Mouse (Mus musculus): ENCODE measurements around the gene Ifna9. TPM values are rescaled to one million over a fixed set of nuclear protein-coding genes. Genes with fewer than 3 reads are reported as not detected.
A peak's percentile ranks its signal among the peaks of the same experiment; 100 is the strongest.
"Not testable (repeated sequence)": the region's sequence is repeated elsewhere in the genome, so short reads cannot be mapped to it uniquely, and the experiment has no call there.

Gene Ifna9
- total and polyA plus RNA-seq, 2 experiments, result not detected

DNA sequence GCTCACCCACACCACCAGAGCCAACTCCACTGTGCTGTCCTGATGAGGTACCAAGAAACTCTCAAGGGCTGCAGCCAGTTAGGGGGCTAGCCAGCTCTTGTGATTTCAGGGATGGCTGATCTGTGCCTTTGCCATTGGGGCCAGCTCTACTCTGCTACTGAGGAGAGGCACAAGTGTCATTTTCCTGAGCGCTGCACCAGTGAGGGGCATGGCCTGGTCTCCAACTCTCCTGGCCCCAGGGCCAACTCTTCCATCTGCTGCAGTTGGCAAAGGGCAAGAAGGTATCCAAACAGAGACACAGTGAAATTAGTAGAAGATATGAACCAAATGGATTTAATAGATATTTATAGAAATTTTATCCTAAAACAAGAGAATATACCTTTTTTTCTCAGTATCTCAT lies 30.4 kb downstream of the Ifna9 start:
- Histone ChIP-seq H3K27ac (replicated peaks; ENCODE audit: insufficient read depth, low read depth, low read length) (no peak overlapping the region), H3K27me3 (ENCODE audit: control insufficient read depth, insufficient read depth, low read length) (no peaks in the 10 kb centered on the region), H3K79me2 (ENCODE audit: control insufficient read depth, insufficient read depth, low read length) (no peaks in the 10 kb centered on the region), H3K9ac (ENCODE audit: low read depth, low read length) (no peak overlapping the region), H3K4me3 (ENCODE audit: insufficient read depth, low read depth, low read length) (no peak overlapping the region), H3K36me3 (ENCODE audit: control insufficient read depth, insufficient read depth, low read length) (no peaks in the 10 kb centered on the region), H3K4me1 (ENCODE audit: control insufficient read depth, insufficient read depth, low read length) (no peaks in the 10 kb centered on the region)
- DNase-seq (ENCODE audit: extremely low read depth, low read depth, low spot score), result no peak
- TF ChIP-seq POLR2A (IDR thresholded peaks at IDR 0.05; ENCODE audit: extremely low read depth, insufficient read depth, low read length), result no peak
- WGBS, result 95% methylated on average over 1 of the region's 1 CpGs

- H3K9ac ChIP-seq (ENCODE audit: low read depth, low read length), result not testable (repeated sequence)
Observed at GRCm38 (mm10) chr4:88558145-88558544, 34.0 kb downstream of the Ifna9 start, which contains the start of gene Ifna15. Gene Ifna15 (minus strand): TSS chr4:88558245.

DNA sequence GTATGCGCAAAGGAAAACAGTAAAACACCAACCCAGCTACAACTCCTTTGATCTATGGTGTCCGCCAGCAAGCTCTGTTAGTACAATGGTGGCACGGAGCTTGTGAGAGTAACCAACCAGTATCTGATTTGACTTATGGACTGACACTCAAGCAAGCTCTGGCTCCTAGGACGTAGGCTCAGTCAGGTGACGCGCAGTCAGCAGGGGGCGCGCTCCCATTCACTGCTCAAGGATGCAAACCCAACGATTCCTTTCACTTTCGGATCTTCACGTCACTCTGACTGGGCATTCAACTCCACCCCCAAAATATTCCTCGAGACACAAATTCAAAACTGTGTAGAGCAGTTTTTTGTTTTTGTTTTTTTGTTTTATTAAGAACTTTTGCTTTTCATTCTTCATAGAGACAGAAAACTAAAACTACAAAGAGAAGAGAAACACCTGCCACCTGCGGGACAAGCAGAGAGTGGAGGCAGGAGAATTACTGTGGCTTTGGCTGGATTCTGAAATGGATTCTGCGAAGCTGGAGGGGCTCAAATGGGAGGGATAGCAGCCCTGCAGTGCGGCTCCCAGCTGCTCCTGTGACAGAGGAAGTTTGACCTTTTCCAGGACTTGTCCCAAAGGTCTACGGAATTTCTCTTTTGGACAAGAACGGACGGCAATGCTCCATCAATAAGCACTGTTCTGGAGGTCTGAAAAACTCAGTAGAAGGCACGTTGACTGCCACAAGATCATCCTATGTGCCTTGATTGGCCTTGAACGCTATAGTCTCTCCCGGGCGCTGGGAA lies 41.8 kb downstream of the Ifna9 start:
- DNase-seq (ENCODE audit: extremely low read depth, low read depth, low spot score), result peak; percentile 87
- Histone ChIP-seq H3K4me1 (ENCODE audit: control insufficient read depth, insufficient read depth, low read length) (peaks cover 2% of the 10 kb centered on the region; the same call in 1 of the 2 replicates), H3K36me3 (ENCODE audit: control insufficient read depth, insufficient read depth, low read length) (no peaks in the 10 kb centered on the region), H3K9ac (ENCODE audit: low read depth, low read length) (peak overlapping the region; percentile 17; the same call in 1 of the 2 replicates), H3K27me3 (ENCODE audit: control insufficient read depth, insufficient read depth, low read length) (no peaks in the 10 kb centered on the region), H3K79me2 (ENCODE audit: control insufficient read depth, insufficient read depth, low read length) (no peaks in the 10 kb centered on the region), H3K4me3 (ENCODE audit: insufficient read depth, low read depth, low read length) (peak overlapping the region; percentile 40), H3K27ac (replicated peaks; ENCODE audit: insufficient read depth, low read depth, low read length) (no peak overlapping the region)
- 16% methylated on average over 22 of the region's 22 CpGs for WGBS
- TF ChIP-seq POLR2A (IDR thresholded peaks at IDR 0.05; ENCODE audit: extremely low read depth, insufficient read depth, low read length) (no peak), CTCF (IDR thresholded peaks at IDR 0.05; ENCODE audit: low read depth, low read length) (peak; percentile 97)

More at GRCm38 (mm10) chr4:88558145-88558544, 34.0 kb downstream of the Ifna9 start, which contains the start of gene Ifna15:
- H3K36me3 ChIP-seq (ENCODE audit: control insufficient read depth, insufficient read depth, low read length); H3K79me2 ChIP-seq (ENCODE audit: control insufficient read depth, insufficient read depth, low read length); H3K27me3 ChIP-seq (ENCODE audit: control insufficient read depth, insufficient read depth, low read length); H3K4me1 ChIP-seq (ENCODE audit: control insufficient read depth, insufficient read depth, low read length); H3K4me3 ChIP-seq (ENCODE audit: insufficient read depth, low read depth, low read length); DNase-seq (ENCODE audit: extremely low read depth, low read depth, low spot score); H3K27ac ChIP-seq (replicated peaks; ENCODE audit: insufficient read depth, low read depth, low read length): not testable (repeated sequence)

- no peak for TF ChIP-seq POLR2A (IDR thresholded peaks at IDR 0.05; ENCODE audit: extremely low read depth, insufficient read depth, low read length)
- no peak for TF ChIP-seq CTCF (IDR thresholded peaks at IDR 0.05; ENCODE audit: low read depth, low read length)
- 84% methylated on average over 1 of the region's 1 CpGs for whole genome bisulfite sequencing
Observed at GRCm38 (mm10) chr4:88547986-88548385, 44.2 kb downstream of the Ifna9 start.

DNA sequence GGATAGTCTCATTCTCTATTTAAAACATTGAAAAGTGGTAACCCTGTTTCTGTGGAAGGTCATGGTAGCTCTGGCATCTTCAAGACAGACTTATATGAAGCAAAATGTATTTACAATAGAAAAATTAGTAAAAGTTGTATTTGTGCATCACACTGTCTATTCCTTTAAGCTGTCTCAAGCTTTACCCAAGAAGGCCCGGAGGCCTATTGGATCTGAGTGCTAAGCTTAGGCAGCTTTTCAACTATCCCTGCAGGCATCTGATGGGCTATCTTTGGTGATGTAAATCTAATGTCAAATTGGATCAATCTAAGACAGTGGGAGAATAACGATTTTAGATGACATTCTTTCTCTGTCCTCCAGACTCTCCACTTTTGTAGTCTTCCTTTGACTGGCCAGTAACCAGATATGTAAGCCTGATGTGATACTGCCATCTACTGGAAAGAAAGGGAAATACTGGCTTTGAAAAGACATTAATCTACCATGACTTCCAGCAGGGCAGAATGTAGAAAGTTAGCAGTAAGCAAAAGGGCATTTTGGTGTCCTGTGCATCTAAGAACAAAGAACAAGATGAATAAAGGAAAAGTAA lies 48.4 kb downstream of the Ifna9 start:
- WGBS, result 47% methylated on average over 2 of the region's 2 CpGs
- TF ChIP-seq POLR2A (IDR thresholded peaks at IDR 0.05; ENCODE audit: extremely low read depth, insufficient read depth, low read length) (no peak), CTCF (IDR thresholded peaks at IDR 0.05; ENCODE audit: low read depth, low read length) (peak; percentile 71)
- Histone ChIP-seq H3K27me3 (ENCODE audit: control insufficient read depth, insufficient read depth, low read length) (no peaks in the 10 kb centered on the region), H3K79me2 (ENCODE audit: control insufficient read depth, insufficient read depth, low read length) (no peaks in the 10 kb centered on the region), H3K4me3 (ENCODE audit: insufficient read depth, low read depth, low read length) (no peak overlapping the region), H3K27ac (replicated peaks; ENCODE audit: insufficient read depth, low read depth, low read length) (no peak overlapping the region), H3K36me3 (ENCODE audit: control insufficient read depth, insufficient read depth, low read length) (no peaks in the 10 kb centered on the region), H3K9ac (ENCODE audit: low read depth, low read length) (no peak overlapping the region), H3K4me1 (ENCODE audit: control insufficient read depth, insufficient read depth, low read length) (no peaks in the 10 kb centered on the region)
- peak; percentile 69 for DNase-seq (ENCODE audit: extremely low read depth, low read depth, low spot score)

More at GRCm38 (mm10) chr4:88547986-88548385, 44.2 kb downstream of the Ifna9 start:
- no peak overlapping the region for H3K27ac ChIP-seq (replicated peaks; ENCODE audit: insufficient read depth, low read depth, low read length)
- no peaks in the 10 kb centered on the region for H3K36me3 ChIP-seq (ENCODE audit: control insufficient read depth, insufficient read depth, low read length)
- no peaks in the 10 kb centered on the region for H3K79me2 ChIP-seq (ENCODE audit: control insufficient read depth, insufficient read depth, low read length)
- no peak overlapping the region for H3K9ac ChIP-seq (ENCODE audit: low read depth, low read length)
- peaks cover 2% of the 10 kb centered on the region; the same call in 1 of the 2 replicates for H3K4me1 ChIP-seq (ENCODE audit: control insufficient read depth, insufficient read depth, low read length)
- DNase-seq (ENCODE audit: extremely low read depth, low read depth, low spot score), result no peak
- no peak overlapping the region for H3K4me3 ChIP-seq (ENCODE audit: insufficient read depth, low read depth, low read length)
- no peaks in the 10 kb centered on the region for H3K27me3 ChIP-seq (ENCODE audit: control insufficient read depth, insufficient read depth, low read length)

Other genes with a start within 250 kb of the Ifna9 start
Only the 30 nearest of the 31 such genes appear.
- gene Hacd4, start 153.5 kb downstream of the Ifna9 start, total RNA-seq (2014; rRNA removed), result 1.8 and 1.9 TPM in 2 replicates
- 0.27 and 0.32 TPM in 2 replicates for gene Hacd4, start 153.5 kb downstream of the Ifna9 start, polyA plus RNA-seq (2012; rRNA removed)
- not detected in 2 replicates for gene Ifnb1, start 69.6 kb downstream of the Ifna9 start, total RNA-seq (2014; rRNA removed)
- gene Ifnb1, start 69.6 kb downstream of the Ifna9 start, polyA plus RNA-seq (2012; rRNA removed), result not detected in 2 replicates
- not detected in 2 replicates for gene Ifna15, start 34.1 kb downstream of the Ifna9 start, total RNA-seq (2014; rRNA removed)
- not detected in 2 replicates for gene Ifna15, start 34.1 kb downstream of the Ifna9 start, polyA plus RNA-seq (2012; rRNA removed)
- gene Ifna14, start 20.6 kb downstream of the Ifna9 start, total RNA-seq (2014; rRNA removed), result not detected in 2 replicates
- not detected in 2 replicates for gene Ifna14, start 20.6 kb downstream of the Ifna9 start, polyA plus RNA-seq (2012; rRNA removed)
- not detected in 2 replicates for gene Ifna12, start 11.0 kb upstream of the Ifna9 start, total RNA-seq (2014; rRNA removed)
- not detected in 2 replicates for gene Ifna12, start 11.0 kb upstream of the Ifna9 start, polyA plus RNA-seq (2012; rRNA removed)
- gene C87499, start 42.0 kb upstream of the Ifna9 start, total RNA-seq (2014; rRNA removed), result not detected in 2 replicates
- gene C87499, start 42.0 kb upstream of the Ifna9 start, polyA plus RNA-seq (2012; rRNA removed), result not detected in 2 replicates
- gene Ifna13, start 52.1 kb upstream of the Ifna9 start, total RNA-seq (2014; rRNA removed), result not detected in 2 replicates
- not detected in 2 replicates for gene Ifna13, start 52.1 kb upstream of the Ifna9 start, polyA plus RNA-seq (2012; rRNA removed)
- gene Ifna16, start 84.5 kb upstream of the Ifna9 start, total RNA-seq (2014; rRNA removed), result not detected in 2 replicates
- gene Ifna16, start 84.5 kb upstream of the Ifna9 start, polyA plus RNA-seq (2012; rRNA removed), result not detected in 2 replicates
- not detected in 2 replicates for gene Ifna2, start 91.5 kb upstream of the Ifna9 start, total RNA-seq (2014; rRNA removed)
- gene Ifna2, start 91.5 kb upstream of the Ifna9 start, polyA plus RNA-seq (2012; rRNA removed), result not detected in 2 replicates
- gene Ifnab, start 99.0 kb upstream of the Ifna9 start, total RNA-seq (2014; rRNA removed), result not detected in 2 replicates
- gene Ifnab, start 99.0 kb upstream of the Ifna9 start, polyA plus RNA-seq (2012; rRNA removed), result not detected in 2 replicates
- 0.18 TPM in 1 of 2 replicates, not detected in the other for gene Gm26566, start 129.4 kb upstream of the Ifna9 start, total RNA-seq (2014; rRNA removed)
- gene Gm26566, start 129.4 kb upstream of the Ifna9 start, polyA plus RNA-seq (2012; rRNA removed), result not detected in 2 replicates
- 60.3 and 68.1 TPM in 2 replicates for gene Klhl9, start 130.1 kb upstream of the Ifna9 start, total RNA-seq (2014; rRNA removed)
- 9.8 and 10.2 TPM in 2 replicates for gene Klhl9, start 130.1 kb upstream of the Ifna9 start, polyA plus RNA-seq (2012; rRNA removed)
- not detected in 2 replicates for gene Gm13271, start 162.5 kb upstream of the Ifna9 start, total RNA-seq (2014; rRNA removed)
- not detected in 2 replicates for gene Gm13271, start 162.5 kb upstream of the Ifna9 start, polyA plus RNA-seq (2012; rRNA removed)
- gene Gm13283, start 167.7 kb upstream of the Ifna9 start, total RNA-seq (2014; rRNA removed), result not detected in 2 replicates
- not detected in 2 replicates for gene Gm13283, start 167.7 kb upstream of the Ifna9 start, polyA plus RNA-seq (2012; rRNA removed)
- gene Gm13290, start 181.4 kb upstream of the Ifna9 start, total RNA-seq (2014; rRNA removed), result not detected in 2 replicates
- gene Gm13290, start 181.4 kb upstream of the Ifna9 start, polyA plus RNA-seq (2012; rRNA removed), result not detected in 2 replicates
- gene Gm13289, start 184.5 kb upstream of the Ifna9 start, total RNA-seq (2014; rRNA removed), result not detected in 2 replicates
- not detected in 2 replicates for gene Gm13289, start 184.5 kb upstream of the Ifna9 start, polyA plus RNA-seq (2012; rRNA removed)
- gene Gm13272, start 187.5 kb upstream of the Ifna9 start, total RNA-seq (2014; rRNA removed), result not detected in 2 replicates
- not detected in 2 replicates for gene Gm13272, start 187.5 kb upstream of the Ifna9 start, polyA plus RNA-seq (2012; rRNA removed)
- gene Ifnz, start 189.7 kb upstream of the Ifna9 start, total RNA-seq (2014; rRNA removed), result not detected in 2 replicates
- gene Ifnz, start 189.7 kb upstream of the Ifna9 start, polyA plus RNA-seq (2012; rRNA removed), result not detected in 2 replicates
- gene Gm13276, start 193.3 kb upstream of the Ifna9 start, total RNA-seq (2014; rRNA removed), result not detected in 2 replicates
- gene Gm13276, start 193.3 kb upstream of the Ifna9 start, polyA plus RNA-seq (2012; rRNA removed), result not detected in 2 replicates
- not detected in 2 replicates for gene Gm13277, start 196.2 kb upstream of the Ifna9 start, total RNA-seq (2014; rRNA removed)
- not detected in 2 replicates for gene Gm13277, start 196.2 kb upstream of the Ifna9 start, polyA plus RNA-seq (2012; rRNA removed)
- gene Gm13278, start 199.2 kb upstream of the Ifna9 start, total RNA-seq (2014; rRNA removed), result not detected in 2 replicates
- not detected in 2 replicates for gene Gm13278, start 199.2 kb upstream of the Ifna9 start, polyA plus RNA-seq (2012; rRNA removed)
- gene Gm13275, start 202.1 kb upstream of the Ifna9 start, total RNA-seq (2014; rRNA removed), result not detected in 2 replicates
- gene Gm13275, start 202.1 kb upstream of the Ifna9 start, polyA plus RNA-seq (2012; rRNA removed), result not detected in 2 replicates
- not detected in 2 replicates for gene Gm13279, start 205.0 kb upstream of the Ifna9 start, total RNA-seq (2014; rRNA removed)
- gene Gm13279, start 205.0 kb upstream of the Ifna9 start, polyA plus RNA-seq (2012; rRNA removed), result not detected in 2 replicates
- not detected in 2 replicates for gene Gm13285, start 207.3 kb upstream of the Ifna9 start, total RNA-seq (2014; rRNA removed)
- not detected in 2 replicates for gene Gm13285, start 207.3 kb upstream of the Ifna9 start, polyA plus RNA-seq (2012; rRNA removed)
- gene Gm13287, start 210.9 kb upstream of the Ifna9 start, total RNA-seq (2014; rRNA removed), result not detected in 2 replicates
- gene Gm13287, start 210.9 kb upstream of the Ifna9 start, polyA plus RNA-seq (2012; rRNA removed), result not detected in 2 replicates
- gene Gm13288, start 213.1 kb upstream of the Ifna9 start, total RNA-seq (2014; rRNA removed), result not detected in 2 replicates
- gene Gm13288, start 213.1 kb upstream of the Ifna9 start, polyA plus RNA-seq (2012; rRNA removed), result not detected in 2 replicates
- not detected in 2 replicates for gene Ifna7, start 223.8 kb upstream of the Ifna9 start, total RNA-seq (2014; rRNA removed)
- not detected in 2 replicates for gene Ifna7, start 223.8 kb upstream of the Ifna9 start, polyA plus RNA-seq (2012; rRNA removed)
- not detected in 2 replicates for gene Ifna11, start 227.6 kb upstream of the Ifna9 start, total RNA-seq (2014; rRNA removed)
- gene Ifna11, start 227.6 kb upstream of the Ifna9 start, polyA plus RNA-seq (2012; rRNA removed), result not detected in 2 replicates
- gene Ifna6, start 235.0 kb upstream of the Ifna9 start, total RNA-seq (2014; rRNA removed), result not detected in 2 replicates
- gene Ifna6, start 235.0 kb upstream of the Ifna9 start, polyA plus RNA-seq (2012; rRNA removed), result not detected in 2 replicates
- gene Ifna5, start 243.1 kb upstream of the Ifna9 start, total RNA-seq (2014; rRNA removed), result not detected in 2 replicates
- not detected in 2 replicates for gene Ifna5, start 243.1 kb upstream of the Ifna9 start, polyA plus RNA-seq (2012; rRNA removed)

Measured in liver, adult 2 months (tissue).